Mouse (Mus musculus) lung, postnatal 0 days (tissue): ENCODE measurements around the gene Endov.

Source experiments
- CTCF ChIP-seq: IDR thresholded peaks from 2 replicates; pipeline ENCODE4 v1.5.1; 2016; ENCODE audit warnings: antibody characterized with exemption, mild to moderate bottlenecking
- EP300 ChIP-seq: IDR thresholded peaks from 2 replicates; pipeline ENCODE4 v1.6.1; 2016; ENCODE audit warnings: antibody characterized with exemption, mild to moderate bottlenecking, control low read depth

- TF ChIP-seq CTCF (no peak), EP300 (no peak)
Observed at GRCm38 (mm10) chr11:119547951-119548591, 56.9 kb downstream of the Endov start.
